Mouse (Mus musculus): ENCODE measurements around the gene Rpl36a.

DNA sequence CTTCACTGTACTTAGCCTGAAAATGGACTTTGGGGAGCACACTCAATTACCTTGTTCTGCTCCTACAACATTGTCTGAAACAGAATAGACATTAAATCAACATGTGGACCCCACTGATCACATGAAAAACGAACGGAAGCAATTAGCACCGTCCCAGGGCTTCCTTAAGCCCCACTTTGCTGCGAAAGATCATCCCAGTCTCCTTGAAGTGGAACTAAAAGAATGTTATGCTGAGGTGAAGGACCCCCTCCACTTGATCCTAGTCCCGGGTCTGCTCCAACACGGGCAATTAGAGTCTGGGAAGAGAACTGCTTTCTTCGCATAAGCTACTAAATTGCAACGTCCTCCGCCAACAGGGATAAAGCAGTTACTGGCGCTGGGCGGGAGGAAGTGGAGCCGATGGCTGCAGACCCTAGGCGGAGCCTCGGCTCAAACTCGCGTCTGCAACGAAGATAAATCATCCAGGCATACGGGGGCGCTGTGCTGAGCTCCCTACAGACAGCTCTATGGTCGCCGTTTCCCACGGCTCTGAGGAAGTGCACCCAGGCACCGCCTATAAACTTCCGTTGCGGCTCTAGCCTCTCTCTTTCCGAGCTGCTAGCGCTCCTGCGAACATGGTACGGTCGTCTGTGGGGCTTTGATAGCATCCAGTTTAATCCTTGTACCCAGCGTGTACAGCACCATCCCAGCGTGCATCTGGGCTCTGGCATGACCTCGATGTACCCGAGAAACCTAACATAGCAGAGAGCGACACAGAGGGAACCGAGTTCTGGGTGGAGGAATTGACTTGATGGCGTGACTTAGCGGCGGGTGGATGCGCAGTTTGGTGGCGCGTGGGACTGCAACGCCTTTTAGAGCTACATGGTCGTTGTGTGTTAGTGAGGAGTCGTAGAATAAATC lies at the start of gene Rpl36a:
- TF ChIP-seq CTCF (IDR thresholded peaks at IDR 0.05; ENCODE audit: borderline replicate concordance, control insufficient read depth, extremely low read depth, insufficient read depth, low read length, poor library complexity) (no peak), POLR2A (IDR thresholded peaks at IDR 0.05; ENCODE audit: control insufficient read depth, extremely low read depth, insufficient read depth, low read length, poor library complexity) (peak; percentile 68; the same call in 1 of the 2 replicates)

Data from thymus, adult 2 months (tissue).